Mouse (Mus musculus) cerebellum, adult 11-12 months (tissue): Measurements from ENCODE around the gene Rab38.

ENCODE experiments used
- DNase-seq: peaks from one replicate; pipeline ENCODE4 v3.0.0; 2022

Rab38 gene

DNA sequence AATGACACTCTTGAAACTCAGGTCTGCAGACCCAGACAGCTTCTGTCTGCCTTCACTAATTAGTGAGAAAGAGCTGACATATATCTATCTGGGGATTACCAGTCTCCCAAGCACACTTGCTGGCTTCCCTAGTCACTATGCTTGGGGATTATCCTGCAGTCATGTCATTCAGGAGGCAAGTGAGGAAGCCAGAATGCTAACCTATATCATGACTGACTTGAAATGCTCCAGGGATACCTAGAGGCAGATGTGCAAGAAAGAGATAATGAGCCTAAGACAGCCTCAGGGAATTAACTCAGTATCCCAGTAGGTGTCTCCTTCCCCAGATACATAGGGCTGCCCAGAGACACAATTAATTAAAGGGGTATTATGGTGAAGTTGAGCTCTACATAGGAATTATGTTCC lies 106.1 kb downstream of the Rab38 start:
- DNase-seq: no peak

DNA sequence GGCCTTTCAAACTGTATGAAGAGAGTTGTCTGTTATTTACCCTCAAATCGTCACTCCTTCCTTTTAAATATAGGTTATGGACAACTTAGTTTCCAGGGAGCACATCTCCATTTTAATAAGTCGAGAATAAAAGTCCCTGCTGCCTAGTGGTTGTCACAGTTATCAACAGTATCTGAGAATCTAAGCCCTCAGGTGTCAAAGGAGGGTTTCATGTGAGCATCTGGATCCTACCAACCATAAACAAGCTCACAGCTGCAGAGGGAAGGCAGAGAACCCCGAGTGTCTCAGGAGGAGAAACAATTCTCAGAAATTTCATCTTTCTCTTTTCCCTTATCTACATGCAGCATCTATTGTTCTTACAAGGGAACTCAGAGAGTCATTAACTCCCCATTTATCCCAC lies 106.7 kb downstream of the Rab38 start:
- no peak for DNase-seq
